Mouse (Mus musculus) limb, embryonic 10.5 days (tissue): ENCODE measurements around the gene Gm12166. TPM values are rescaled to one million over a fixed set of nuclear protein-coding genes. Genes with fewer than 3 reads are reported as not detected.
"Not testable (repeated sequence)": the region's sequence is repeated elsewhere in the genome, so short reads cannot be mapped to it uniquely, and the experiment has no call there.

ENCODE experiments used
- DNase-seq: peaks from one replicate; pipeline ENCODE4 v3.0.0-alpha.2; 2017; ENCODE audit warnings: low spot score
- H3K27ac ChIP-seq: fragments of 300-500 bp; sonication (generic); 2 replicates; pipeline ENCODE4 v1.5.1; 2016; ENCODE audit warnings: mild to moderate bottlenecking
- H3K27me3 ChIP-seq: fragments of 300-500 bp; sonication (generic); 2 replicates; pipeline ENCODE4 v1.6.1; 2016; ENCODE audit warnings: low read depth, mild to moderate bottlenecking; ENCODE audit not compliant: poor library complexity, severe bottlenecking
- H3K36me3 ChIP-seq: fragments of 300-500 bp; sonication (generic); 2 replicates; pipeline ENCODE4 v1.6.1; 2016; ENCODE audit warnings: mild to moderate bottlenecking, moderate library complexity
- H3K4me1 ChIP-seq: fragments of 300-500 bp; sonication (generic); 2 replicates; pipeline ENCODE4 v1.6.1; 2016
- H3K4me3 ChIP-seq: fragments of 300-500 bp; sonication (generic); 2 replicates; pipeline ENCODE4 v1.5.1; 2016; ENCODE audit warnings: mild to moderate bottlenecking, moderate library complexity
- H3K9me3 ChIP-seq: fragments of 300-500 bp; sonication (generic); replicated peaks from 2 replicates; pipeline ENCODE4 v1.6.1; 2016; ENCODE audit warnings: mild to moderate bottlenecking
- WGBS: fragments of 180-500 bp; shearing (Covaris S2); methylation state at CpG from one replicate; pipeline ENCODE4 v1.1.7; 2016; 5-methylcytosine and 5-hydroxymethylcytosine counted together
- polyA plus RNA-seq: library from polyadenylated mRNA; unstranded; fragments of >200 nt; fragmentation: Nextera tagmentation; extraction: Ambion mirVana; gene quantifications from 2 replicates; pipeline ENCODE4 v1.2.1, GENCODE M21; 2016

The Gm12166 gene
- 2.9 and 4.7 TPM in 2 replicates for polyA plus RNA-seq

DNA sequence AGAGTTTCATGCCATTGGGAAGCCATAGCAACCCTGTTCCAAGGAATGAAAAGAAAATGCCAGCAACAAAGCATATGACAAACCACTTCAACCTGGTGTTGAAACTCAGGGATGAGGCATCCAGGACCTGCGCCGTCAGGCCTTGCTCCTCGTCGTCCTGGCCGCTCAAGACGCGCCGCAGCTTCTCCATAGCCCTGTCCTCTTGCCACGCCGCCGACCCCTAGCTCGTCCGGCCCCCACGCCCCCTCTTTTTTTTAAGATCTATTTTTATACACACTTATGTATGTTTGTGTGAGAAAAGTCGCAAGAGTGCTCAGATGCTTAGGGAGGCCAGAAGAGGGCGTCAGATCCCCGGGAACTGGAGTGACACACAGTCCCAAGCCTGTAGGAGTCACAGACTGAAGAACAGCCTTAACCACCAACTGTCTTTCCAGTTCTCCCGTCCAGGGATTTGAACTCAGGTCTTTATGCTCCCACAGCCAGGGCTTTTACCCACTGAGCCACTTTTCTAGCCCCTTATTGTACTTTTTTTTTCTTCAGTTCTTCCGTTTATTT lies at the start of gene Gm12166:
Gm12166 (minus strand) TSS at position 217 of the 555 bp plus-strand sequence.
- not testable (repeated sequence) for H3K27me3 ChIP-seq, H3K9me3 ChIP-seq, H3K27ac ChIP-seq, H3K36me3 ChIP-seq, H3K4me3 ChIP-seq
- peaks cover 29% of the 10 kb centered on the region for H3K4me1 ChIP-seq
- peak; percentile 55 for DNase-seq
- 42% methylated on average over 19 of the region's 19 CpGs for WGBS

DNA sequence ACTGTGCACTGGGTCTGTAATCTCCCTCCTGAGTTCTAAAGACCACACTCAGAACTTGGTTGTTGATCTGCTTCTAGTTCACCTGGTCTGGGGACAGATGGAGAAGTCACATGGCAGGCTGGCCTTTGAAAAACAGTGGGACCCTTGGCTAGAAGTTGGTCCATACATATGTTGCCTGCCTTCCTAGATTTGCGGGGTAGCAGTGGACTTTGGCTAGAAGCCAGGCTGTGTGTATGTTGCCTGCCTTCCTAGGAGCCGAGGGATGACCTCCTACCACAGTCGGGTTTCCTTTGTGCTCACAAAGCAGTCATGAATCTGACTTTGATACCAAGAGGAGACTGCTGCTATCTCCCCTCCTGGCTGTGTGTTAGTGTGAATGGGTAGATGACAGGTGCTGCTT lies 44.9 kb upstream of the Gm12166 start:
- Histone ChIP-seq H3K36me3 (peaks cover 49% of the 10 kb centered on the region), H3K4me1 (peaks cover 17% of the 10 kb centered on the region)
- WGBS = 96% methylated on average over 3 of the region's 3 CpGs

DNA sequence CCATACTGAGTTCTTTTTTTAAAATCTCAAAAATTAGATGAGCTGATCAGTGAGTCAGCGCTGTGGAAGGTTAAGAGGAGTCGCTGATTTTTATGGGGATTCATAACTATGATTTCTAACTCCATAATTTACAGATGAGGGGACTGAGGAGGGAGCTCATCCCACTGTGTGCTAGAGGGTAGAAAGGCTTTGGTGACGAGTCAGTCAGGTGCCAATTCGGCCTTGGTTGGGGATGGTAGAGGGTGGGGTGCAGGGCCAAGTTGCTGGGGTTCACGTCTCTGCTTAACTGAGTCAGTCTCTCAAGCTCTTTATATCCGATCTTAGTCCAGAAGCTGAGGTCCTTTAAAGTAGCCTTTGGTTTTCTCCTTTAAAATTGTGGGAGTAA lies 44.1 kb upstream of the Gm12166 start:
- no peak for DNase-seq
- Histone ChIP-seq H3K27me3 (no peaks in the 10 kb centered on the region), H3K4me1 (peaks cover 16% of the 10 kb centered on the region), H3K4me3 (no peak overlapping the region), H3K36me3 (peaks cover 48% of the 10 kb centered on the region), H3K27ac (no peak overlapping the region), H3K9me3 (no peaks in the 10 kb centered on the region)
- WGBS = 95% methylated on average over 6 of the region's 6 CpGs

More for the DNA sequence above, 44.9 kb upstream of the Gm12166 start:
- Histone ChIP-seq H3K27ac (no peak overlapping the region), H3K4me3 (no peak overlapping the region), H3K27me3 (no peaks in the 10 kb centered on the region), H3K9me3 (no peaks in the 10 kb centered on the region)
- no peak for DNase-seq

DNA sequence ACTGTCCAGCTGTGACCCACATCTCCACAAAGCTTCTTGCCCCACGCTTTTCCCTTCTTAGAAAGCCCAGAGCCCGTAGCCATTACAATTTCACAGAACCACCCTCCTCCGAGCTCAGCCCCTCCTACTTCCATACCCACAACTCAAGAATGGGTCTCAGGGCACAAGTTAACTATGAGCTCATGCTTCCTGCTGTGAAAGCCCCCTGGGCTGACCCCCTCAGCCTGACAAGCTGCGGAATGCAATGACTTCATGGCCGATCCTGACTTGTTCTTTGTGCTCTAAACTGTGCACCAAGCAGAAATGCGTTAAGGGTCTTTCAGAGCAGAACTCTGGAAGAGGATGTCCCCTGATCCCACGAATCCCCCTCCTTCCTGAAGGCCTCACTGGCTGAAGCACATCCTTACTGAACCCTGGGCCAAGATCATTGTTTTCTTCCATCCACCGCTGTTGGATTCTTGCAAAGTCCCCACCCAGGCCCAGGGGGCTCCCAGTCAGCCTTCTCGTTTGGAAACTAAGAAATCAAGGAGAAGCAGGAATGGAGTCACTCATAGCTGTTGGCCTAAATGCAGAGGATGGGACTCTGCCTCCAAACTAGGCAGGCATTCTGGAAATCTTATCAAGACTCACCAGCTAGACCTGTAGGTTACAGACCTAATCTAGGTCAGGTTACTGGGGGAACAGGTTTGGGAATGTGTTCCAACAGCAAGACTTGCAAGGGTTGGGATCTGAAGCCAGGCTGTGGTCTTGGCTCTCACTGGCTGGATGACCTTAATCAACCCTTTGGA lies 43.5 kb upstream of the Gm12166 start:
- WGBS = 83% methylated on average over 9 of the region's 9 CpGs
- no peak for DNase-seq
- Histone ChIP-seq H3K36me3 (peaks cover 42% of the 10 kb centered on the region), H3K27me3 (no peaks in the 10 kb centered on the region), H3K4me3 (no peak overlapping the region), H3K9me3 (no peaks in the 10 kb centered on the region), H3K27ac (peak overlapping the region; percentile 61; the same call in 1 of the 2 replicates), H3K4me1 (peaks cover 20% of the 10 kb centered on the region)

DNA sequence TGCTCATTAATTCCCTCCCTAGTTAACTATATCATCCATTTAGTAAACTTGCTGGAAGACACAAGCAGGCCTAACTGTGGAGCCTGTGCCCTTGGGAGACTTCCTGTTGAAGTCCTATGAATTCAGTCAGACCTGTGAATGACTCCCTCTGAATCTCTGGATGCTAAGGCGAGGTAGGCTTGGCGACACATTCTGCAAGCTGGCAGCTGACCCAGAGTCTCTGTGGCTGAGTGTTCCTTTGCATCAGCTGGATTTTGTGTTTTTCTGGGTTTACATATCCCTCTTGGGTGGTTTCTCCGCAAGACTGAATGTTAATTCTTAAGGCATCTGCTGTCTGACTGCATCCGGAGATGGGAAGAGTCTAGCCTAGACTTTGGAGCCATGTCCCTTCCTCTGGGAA lies 40.0 kb upstream of the Gm12166 start:
- H3K4me1 ChIP-seq = peaks cover 40% of the 10 kb centered on the region
- peaks cover 21% of the 10 kb centered on the region for H3K36me3 ChIP-seq
- no peak overlapping the region for H3K27ac ChIP-seq
- no peak overlapping the region for H3K4me3 ChIP-seq
- H3K9me3 ChIP-seq = no peaks in the 10 kb centered on the region
- no peak for DNase-seq
- H3K27me3 ChIP-seq = no peaks in the 10 kb centered on the region
- WGBS = 89% methylated on average over 4 of the region's 4 CpGs

DNA sequence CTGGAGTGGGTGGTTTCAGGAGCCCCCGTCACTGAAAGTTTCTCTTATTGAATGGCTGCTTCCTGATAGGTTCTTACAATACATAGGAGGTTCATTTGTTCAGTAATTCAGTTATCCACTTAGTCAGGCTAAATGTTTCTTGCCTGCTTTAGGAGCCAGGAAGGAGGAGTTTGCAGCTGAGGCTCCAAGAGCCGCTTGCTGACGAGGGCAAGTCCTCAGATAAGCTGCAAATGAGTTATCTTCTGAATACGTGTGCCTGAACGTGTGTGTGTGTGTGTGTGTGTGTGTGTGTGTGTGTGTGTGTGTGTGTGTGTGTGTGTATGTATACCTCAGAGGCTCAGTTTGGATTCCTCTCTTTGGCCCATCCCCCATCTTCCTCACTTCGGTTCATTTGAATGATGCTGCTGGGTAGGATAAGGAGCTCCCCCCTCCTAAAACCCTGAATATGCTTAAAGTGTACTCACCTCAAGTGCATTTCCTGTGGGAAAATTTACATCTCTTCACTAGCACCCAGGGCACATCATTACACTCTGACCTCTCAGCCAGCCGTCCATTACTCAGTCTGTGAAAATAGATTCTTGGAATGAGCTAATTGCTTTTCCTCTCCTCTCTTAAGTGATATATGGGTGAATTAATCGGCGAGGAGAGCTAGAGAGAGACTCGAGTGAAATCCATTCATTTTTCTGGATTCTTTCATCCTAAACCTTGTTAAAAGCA lies 39.0 kb upstream of the Gm12166 start:
- Histone ChIP-seq H3K4me1 (peaks cover 40% of the 10 kb centered on the region), H3K36me3 (peaks cover 21% of the 10 kb centered on the region), H3K9me3 (no peaks in the 10 kb centered on the region), H3K4me3 (no peak overlapping the region), H3K27me3 (no peaks in the 10 kb centered on the region), H3K27ac (no peak overlapping the region)
- DNase-seq = no peak
- WGBS = 45% methylated on average over 10 of the region's 10 CpGs

DNA sequence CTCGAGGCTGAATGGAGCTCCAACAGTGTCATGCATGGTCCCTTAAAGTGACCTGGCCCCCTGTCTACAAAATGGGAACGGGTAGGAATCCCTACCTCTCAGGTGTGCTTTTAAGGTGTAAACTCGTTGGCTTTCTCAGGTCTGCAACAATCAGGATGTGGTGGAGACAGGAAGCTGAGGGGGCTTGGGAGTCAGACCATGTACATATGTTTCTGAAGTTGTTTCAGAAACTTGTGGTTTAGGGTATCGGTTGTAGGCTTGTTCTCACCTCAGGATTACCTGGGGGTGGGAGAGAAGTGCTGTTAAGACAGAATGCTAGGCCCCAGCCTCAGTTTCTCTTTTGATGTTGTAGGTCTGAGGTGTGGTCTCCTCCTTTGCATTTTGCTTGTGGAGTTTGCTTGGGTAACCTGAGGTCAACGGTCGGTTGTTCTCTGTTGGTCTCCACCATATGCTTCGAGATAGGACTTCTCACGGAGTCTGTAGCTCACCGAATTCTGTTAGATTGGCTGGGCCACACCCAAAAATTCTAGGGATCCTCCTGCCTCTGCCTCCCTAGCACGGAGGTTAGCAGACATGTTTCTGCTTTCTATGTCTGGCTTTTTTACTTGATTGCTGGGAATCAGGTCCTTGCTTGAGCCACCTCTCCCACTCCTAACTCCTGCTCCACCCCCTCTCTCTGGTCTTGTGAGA lies 38.1 kb upstream of the Gm12166 start:
- H3K9me3 ChIP-seq = no peaks in the 10 kb centered on the region
- peaks cover 14% of the 10 kb centered on the region for H3K36me3 ChIP-seq
- DNase-seq = no peak
- H3K4me1 ChIP-seq = peaks cover 33% of the 10 kb centered on the region
- 93% methylated on average over 10 of the region's 10 CpGs for WGBS
- no peaks in the 10 kb centered on the region for H3K27me3 ChIP-seq
- no peak overlapping the region for H3K4me3 ChIP-seq
- H3K27ac ChIP-seq = no peak overlapping the region

DNA sequence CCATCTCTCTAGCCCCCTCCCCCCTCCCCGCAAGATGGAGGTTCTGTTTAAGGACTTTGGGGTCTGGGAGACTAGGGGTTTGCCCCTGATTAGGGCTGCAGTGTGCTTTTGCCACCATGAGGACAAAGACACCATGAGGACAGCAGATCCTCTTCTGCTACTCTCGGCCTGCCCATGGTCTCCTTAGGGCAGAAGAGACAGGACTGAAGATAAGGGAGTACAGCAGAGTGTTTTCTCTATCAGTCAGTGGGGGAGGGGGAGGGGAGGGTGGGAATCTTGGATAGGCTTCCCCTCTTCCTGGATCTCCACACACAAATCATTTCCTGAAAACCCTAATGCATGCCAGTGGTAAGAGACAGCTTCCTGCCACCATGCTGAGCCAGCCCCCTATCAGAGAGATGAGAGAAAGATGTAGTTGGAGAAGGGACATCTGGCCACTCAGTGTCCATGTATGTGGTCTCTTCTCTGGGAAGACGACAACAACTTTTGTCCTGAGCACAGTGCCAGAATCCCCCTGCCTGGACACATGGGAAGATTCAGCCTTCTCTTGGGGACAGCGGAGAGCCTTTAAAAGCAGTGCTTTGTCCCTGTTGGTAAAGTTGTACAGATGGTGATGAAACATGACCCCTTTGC lies 37.1 kb upstream of the Gm12166 start:
- H3K27ac ChIP-seq = peak overlapping the region; percentile 53
- 77% methylated on average over 4 of the region's 4 CpGs for WGBS
- no peak overlapping the region for H3K4me3 ChIP-seq
- H3K36me3 ChIP-seq = peaks cover 7% of the 10 kb centered on the region; the same call in 1 of the 2 replicates
- no peak for DNase-seq
- no peaks in the 10 kb centered on the region for H3K27me3 ChIP-seq
- no peaks in the 10 kb centered on the region for H3K9me3 ChIP-seq
- H3K4me1 ChIP-seq = peaks cover 37% of the 10 kb centered on the region

DNA sequence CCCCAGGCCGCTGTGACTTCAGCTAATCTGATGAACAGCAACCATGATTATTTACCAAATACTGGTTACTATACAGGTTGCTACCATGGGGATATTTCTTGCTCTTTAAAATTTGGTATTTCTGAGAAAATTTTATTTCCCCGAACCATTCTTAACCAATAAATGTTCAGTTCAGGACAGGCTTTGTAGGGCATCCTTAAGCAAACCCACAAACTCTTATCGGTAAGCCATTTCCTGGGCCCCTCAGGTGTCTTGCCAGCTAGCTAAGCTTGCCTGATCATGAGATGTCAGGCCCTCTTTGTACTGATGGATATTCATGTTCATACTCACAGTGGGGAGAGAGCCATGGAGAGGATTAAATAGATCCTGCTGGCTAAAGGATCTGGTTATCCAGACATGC lies 34.3 kb upstream of the Gm12166 start:
- 88% methylated on average over 3 of the region's 3 CpGs for WGBS
- peaks cover 6% of the 10 kb centered on the region; the same call in 1 of the 2 replicates for H3K36me3 ChIP-seq
- H3K9me3 ChIP-seq = no peaks in the 10 kb centered on the region
- DNase-seq = no peak
- H3K4me3 ChIP-seq = no peak overlapping the region
- H3K27me3 ChIP-seq = no peaks in the 10 kb centered on the region
- peaks cover 33% of the 10 kb centered on the region for H3K4me1 ChIP-seq
- no peak overlapping the region for H3K27ac ChIP-seq

DNA sequence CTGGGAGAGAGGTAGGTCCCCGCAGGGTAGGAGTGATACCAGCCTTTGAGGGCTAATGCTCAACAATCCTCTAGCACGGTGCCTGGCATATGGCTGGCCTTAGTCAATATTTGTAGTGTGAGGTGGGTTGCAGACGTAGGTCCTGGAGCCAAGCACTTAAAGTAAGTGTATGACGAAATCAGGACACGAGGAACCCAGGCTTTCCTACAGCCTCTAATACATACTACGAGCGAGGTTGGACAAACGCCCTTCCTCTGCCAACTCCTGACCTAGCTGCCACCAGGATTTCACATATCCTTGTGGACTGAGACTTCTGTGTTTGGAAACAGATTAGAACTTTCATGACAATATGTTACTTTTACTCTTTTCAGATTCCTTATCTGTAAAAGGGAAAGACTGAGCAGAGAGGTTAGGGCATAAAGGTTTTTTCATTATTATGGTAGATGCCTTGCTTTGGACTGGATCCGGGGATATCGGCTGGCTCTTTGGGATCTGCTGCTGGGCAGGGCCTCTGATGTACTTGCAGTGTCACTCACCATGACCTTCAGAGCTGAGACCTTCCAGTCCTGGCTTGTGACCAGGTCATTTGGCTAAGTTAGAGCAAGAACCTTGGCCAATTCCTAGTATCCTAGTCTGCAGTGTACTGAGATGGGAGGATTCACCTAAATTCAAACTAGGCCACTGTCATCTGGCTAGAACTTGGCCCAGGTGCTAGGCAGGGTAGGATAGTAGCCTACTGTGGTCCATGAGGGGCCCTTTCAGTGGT lies 33.5 kb upstream of the Gm12166 start:
- Histone ChIP-seq H3K36me3 (peaks cover 6% of the 10 kb centered on the region; the same call in 1 of the 2 replicates), H3K4me1 (peaks cover 24% of the 10 kb centered on the region), H3K27me3 (no peaks in the 10 kb centered on the region), H3K4me3 (no peak overlapping the region), H3K27ac (no peak overlapping the region), H3K9me3 (no peaks in the 10 kb centered on the region)
- WGBS = 95% methylated on average over 10 of the region's 10 CpGs
- no peak for DNase-seq

DNA sequence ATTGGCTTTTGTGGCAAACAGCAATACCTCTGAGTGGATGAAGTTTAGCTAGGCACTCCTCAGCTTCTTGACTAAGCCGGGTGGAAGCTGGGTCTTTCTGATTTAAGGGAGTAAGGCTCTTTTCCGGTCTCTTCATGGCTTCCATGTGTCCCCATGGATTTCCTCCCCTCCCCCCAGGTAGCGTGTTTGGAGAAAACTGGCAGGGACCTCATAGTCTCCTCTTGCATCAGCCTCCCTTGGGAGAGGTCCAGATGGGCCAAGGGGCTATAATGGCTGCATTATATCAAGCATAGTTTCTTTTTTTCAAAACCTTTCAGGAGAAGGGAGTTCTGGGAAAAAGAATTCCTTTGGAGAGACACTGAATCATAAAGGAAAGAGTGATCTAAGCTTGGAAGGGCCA lies 32.4 kb upstream of the Gm12166 start:
- Histone ChIP-seq H3K27ac (no peak overlapping the region), H3K27me3 (no peaks in the 10 kb centered on the region), H3K36me3 (peaks cover 9% of the 10 kb centered on the region; the same call in 1 of the 2 replicates), H3K4me1 (peaks cover 21% of the 10 kb centered on the region), H3K9me3 (no peaks in the 10 kb centered on the region), H3K4me3 (no peak overlapping the region)
- WGBS = 85% methylated on average over 3 of the region's 3 CpGs
- DNase-seq = no peak
